Mouse (Mus musculus): ENCODE measurements at regions not wholly inside any gene's neighbourhood (a gene's known extent, or its start where the extent isn't known, plus 50 kb on each side); places are given as distances from the start of the nearest gene placed in this dataset.
A peak's percentile ranks its signal among the peaks of the same experiment; 100 is the strongest.

DNA sequence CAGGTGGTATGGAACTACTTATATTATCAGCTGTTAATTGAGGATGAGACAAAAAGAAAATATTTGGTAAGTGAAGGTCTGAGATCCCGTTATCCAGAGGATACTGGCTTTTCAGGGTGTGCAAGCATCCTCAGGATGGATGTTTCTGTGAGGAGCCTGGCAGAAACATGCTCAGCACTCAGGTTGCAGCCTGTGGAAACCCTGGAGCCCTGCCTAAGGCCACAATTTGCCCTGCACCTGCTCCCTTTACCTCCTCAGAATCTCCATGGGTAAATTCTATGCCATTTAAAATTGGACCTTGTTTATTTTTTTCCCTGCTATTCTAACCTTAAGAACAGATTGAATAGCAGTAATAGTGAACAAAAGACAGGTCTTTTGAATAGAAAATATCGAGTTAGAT, 201.3 kb downstream of the Drd1 start:
- H3K4me3 ChIP-seq (ENCODE audit: insufficient read depth, poor library complexity, severe bottlenecking): no peak overlapping the region
- TF ChIP-seq MYOG (IDR thresholded peaks at IDR 0.05; ENCODE audit: control insufficient read depth, extremely low read depth, insufficient read length) (no peak), CEBPB (IDR thresholded peaks at IDR 0.05; ENCODE audit: low read depth) (no peak), MYOD1 (IDR thresholded peaks at IDR 0.05; ENCODE audit: control insufficient read depth, insufficient read length, low read depth) (no peak), MAX (IDR thresholded peaks at IDR 0.05) (no peak), FOSL1 (IDR thresholded peaks at IDR 0.05; ENCODE audit: insufficient read depth, low read length, poor library complexity, severe bottlenecking) (no peak), USF1 (IDR thresholded peaks at IDR 0.05; ENCODE audit: low read depth) (no peak), CTCF (IDR thresholded peaks at IDR 0.05; ENCODE audit: control insufficient read depth, insufficient read depth, insufficient read length) (no peak)
- H3K79me2 ChIP-seq (ENCODE audit: control insufficient read depth, insufficient read depth): no peaks in the 10 kb centered on the region
- H3K27me3 ChIP-seq (ENCODE audit: control insufficient read depth, insufficient read depth, insufficient read length): no peaks in the 10 kb centered on the region
- no peaks in the 10 kb centered on the region for H3K79me3 ChIP-seq (ENCODE audit: low read depth)
- no peak overlapping the region for H3ac ChIP-seq (ENCODE audit: control insufficient read depth, insufficient read length, low read depth)
- H3K36me3 ChIP-seq (ENCODE audit: control insufficient read depth, insufficient read depth): no peaks in the 10 kb centered on the region

DNA sequence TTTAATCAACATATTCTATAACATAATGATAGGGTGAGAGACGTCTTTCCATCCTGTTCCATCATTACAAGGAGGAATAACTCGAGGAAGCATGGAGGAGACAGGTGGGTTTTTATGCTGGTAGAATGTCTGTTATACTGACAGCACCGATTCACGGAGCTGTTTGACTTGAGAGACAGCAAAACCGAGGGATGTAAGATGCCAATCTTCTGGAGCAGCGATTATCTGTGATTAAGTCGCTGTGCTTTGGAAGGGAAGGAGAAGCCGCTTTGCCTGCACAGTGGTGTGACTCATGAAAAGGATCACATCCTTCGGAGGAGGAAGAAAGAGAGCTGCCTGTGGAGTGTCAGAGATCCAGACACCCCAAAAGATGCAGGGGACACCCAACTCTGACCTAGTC, 205.4 kb downstream of the Drd1 start:
- H3K79me3 ChIP-seq (ENCODE audit: low read depth): no peaks in the 10 kb centered on the region
- no peaks in the 10 kb centered on the region for H3K36me3 ChIP-seq (ENCODE audit: control insufficient read depth, insufficient read depth)
- H3K79me2 ChIP-seq (ENCODE audit: control insufficient read depth, insufficient read depth): no peaks in the 10 kb centered on the region
- H3ac ChIP-seq (ENCODE audit: control insufficient read depth, insufficient read length, low read depth): no peak overlapping the region
- no peak overlapping the region for H3K4me3 ChIP-seq (ENCODE audit: insufficient read depth, poor library complexity, severe bottlenecking)
- H3K27me3 ChIP-seq (ENCODE audit: control insufficient read depth, insufficient read depth, insufficient read length): peaks cover 5% of the 10 kb centered on the region
- TF ChIP-seq CEBPB (IDR thresholded peaks at IDR 0.05; ENCODE audit: low read depth) (no peak), MYOD1 (IDR thresholded peaks at IDR 0.05; ENCODE audit: control insufficient read depth, insufficient read length, low read depth) (no peak), MAX (IDR thresholded peaks at IDR 0.05) (no peak), USF1 (IDR thresholded peaks at IDR 0.05; ENCODE audit: low read depth) (no peak), FOSL1 (IDR thresholded peaks at IDR 0.05; ENCODE audit: insufficient read depth, low read length, poor library complexity, severe bottlenecking) (no peak), MYOG (IDR thresholded peaks at IDR 0.05; ENCODE audit: control insufficient read depth, extremely low read depth, insufficient read length) (no peak)

DNA sequence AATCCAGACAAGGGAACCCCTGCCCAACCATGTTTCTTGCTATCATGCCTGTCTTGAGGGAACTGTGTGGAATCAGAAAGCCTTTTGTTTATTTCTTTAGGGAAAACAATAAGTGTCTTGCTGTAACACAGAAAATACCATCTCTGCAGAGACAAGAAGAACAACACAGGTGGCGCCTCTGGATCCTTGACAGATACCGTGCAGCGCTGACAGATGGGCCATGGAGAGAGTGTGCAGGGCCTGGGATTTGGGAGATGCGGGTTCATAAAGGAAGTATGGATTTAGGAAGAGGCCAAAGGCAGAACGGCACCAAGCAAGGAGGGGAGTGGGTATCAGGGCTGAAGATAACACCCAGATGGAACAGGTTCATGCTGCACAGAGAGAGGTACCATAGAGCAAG, 209.3 kb downstream of the Drd1 start:
- H3K27me3 ChIP-seq (ENCODE audit: control insufficient read depth, insufficient read depth, insufficient read length): peaks cover 5% of the 10 kb centered on the region
- H3K79me2 ChIP-seq (ENCODE audit: control insufficient read depth, insufficient read depth): no peaks in the 10 kb centered on the region
- H3K79me3 ChIP-seq (ENCODE audit: low read depth): no peaks in the 10 kb centered on the region
- no peaks in the 10 kb centered on the region for H3K36me3 ChIP-seq (ENCODE audit: control insufficient read depth, insufficient read depth)
- H3K4me3 ChIP-seq (ENCODE audit: insufficient read depth, poor library complexity, severe bottlenecking): no peak overlapping the region
- H3ac ChIP-seq (ENCODE audit: control insufficient read depth, insufficient read length, low read depth): no peak overlapping the region
- TF ChIP-seq CEBPB (IDR thresholded peaks at IDR 0.05; ENCODE audit: low read depth) (no peak), CTCF (IDR thresholded peaks at IDR 0.05; ENCODE audit: control insufficient read depth, insufficient read depth, insufficient read length) (no peak), MYOD1 (IDR thresholded peaks at IDR 0.05; ENCODE audit: control insufficient read depth, insufficient read length, low read depth) (no peak), FOSL1 (IDR thresholded peaks at IDR 0.05; ENCODE audit: insufficient read depth, low read length, poor library complexity, severe bottlenecking) (no peak), MAX (IDR thresholded peaks at IDR 0.05) (no peak), USF1 (IDR thresholded peaks at IDR 0.05; ENCODE audit: low read depth) (no peak), MYOG (IDR thresholded peaks at IDR 0.05; ENCODE audit: control insufficient read depth, extremely low read depth, insufficient read length) (no peak)

DNA sequence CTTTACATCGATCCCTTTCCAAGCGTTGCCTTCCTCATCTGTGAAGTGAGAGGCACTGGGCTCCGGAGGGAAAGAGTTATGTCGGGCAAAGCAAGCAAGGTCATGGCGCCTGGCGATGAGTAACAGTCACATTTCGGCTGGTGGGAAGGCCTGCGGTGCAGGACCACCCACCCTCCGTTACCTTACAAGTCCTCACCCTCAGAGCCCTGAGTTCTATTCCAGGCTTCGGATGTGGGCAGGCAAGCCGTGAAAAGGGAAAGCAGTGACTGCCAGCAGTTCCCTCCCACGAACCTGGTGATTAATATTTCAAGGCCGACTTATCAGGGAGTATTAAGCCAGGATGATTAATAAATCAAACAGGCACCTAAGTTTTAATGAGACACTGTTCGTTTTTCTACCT, 209.7 kb downstream of the Drd1 start:
- Histone ChIP-seq H3ac (ENCODE audit: control insufficient read depth, insufficient read length, low read depth) (no peak overlapping the region), H3K27me3 (ENCODE audit: control insufficient read depth, insufficient read depth, insufficient read length) (peaks cover 5% of the 10 kb centered on the region), H3K4me3 (ENCODE audit: insufficient read depth, poor library complexity, severe bottlenecking) (no peak overlapping the region), H3K36me3 (ENCODE audit: control insufficient read depth, insufficient read depth) (no peaks in the 10 kb centered on the region), H3K79me2 (ENCODE audit: control insufficient read depth, insufficient read depth) (no peaks in the 10 kb centered on the region), H3K79me3 (ENCODE audit: low read depth) (no peaks in the 10 kb centered on the region)
- no peak for TF ChIP-seq CEBPB (IDR thresholded peaks at IDR 0.05; ENCODE audit: low read depth)
- no peak for TF ChIP-seq USF1 (IDR thresholded peaks at IDR 0.05; ENCODE audit: low read depth)
- TF ChIP-seq MYOG (IDR thresholded peaks at IDR 0.05; ENCODE audit: control insufficient read depth, extremely low read depth, insufficient read length): no peak
- no peak for TF ChIP-seq CTCF (IDR thresholded peaks at IDR 0.05; ENCODE audit: control insufficient read depth, insufficient read depth, insufficient read length)
- TF ChIP-seq MAX (IDR thresholded peaks at IDR 0.05): no peak
- TF ChIP-seq MYOD1 (IDR thresholded peaks at IDR 0.05; ENCODE audit: control insufficient read depth, insufficient read length, low read depth): no peak

DNA sequence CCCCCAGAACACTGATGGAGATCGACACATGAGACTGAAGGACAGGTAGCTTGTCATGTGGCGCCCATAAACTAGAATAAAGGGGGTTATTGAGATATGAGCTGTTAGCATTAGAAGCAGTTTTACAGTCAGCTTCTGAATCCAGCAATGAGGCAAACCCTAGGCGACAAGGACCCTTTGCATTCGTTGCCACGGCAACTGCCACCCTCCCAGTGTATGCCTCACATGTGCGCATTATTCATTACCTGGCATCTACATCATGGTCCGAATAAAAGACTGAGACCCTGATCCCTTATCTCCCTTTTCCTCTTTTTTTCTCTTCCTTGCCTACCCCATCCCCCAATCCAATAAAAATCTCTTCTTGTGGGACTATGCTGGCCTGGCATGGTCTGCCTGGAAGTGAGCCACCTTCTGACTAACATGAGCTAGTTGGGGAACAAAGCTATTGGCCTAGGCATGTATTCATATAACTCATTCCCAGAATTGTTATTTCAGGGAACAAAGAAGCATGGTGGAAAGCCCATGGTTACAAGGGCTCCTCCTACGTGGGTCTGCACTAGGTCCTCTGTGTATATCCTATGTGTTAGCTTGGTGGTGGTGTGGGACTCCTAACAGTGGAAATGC, 229.4 kb downstream of the Drd1 start:
- Histone ChIP-seq H3K4me3 (ENCODE audit: insufficient read depth, poor library complexity, severe bottlenecking) (no peak overlapping the region), H3K27me3 (ENCODE audit: control insufficient read depth, insufficient read depth, insufficient read length) (no peaks in the 10 kb centered on the region), H3K79me2 (ENCODE audit: control insufficient read depth, insufficient read depth) (no peaks in the 10 kb centered on the region), H3K36me3 (ENCODE audit: control insufficient read depth, insufficient read depth) (no peaks in the 10 kb centered on the region), H3ac (ENCODE audit: control insufficient read depth, insufficient read length, low read depth) (no peak overlapping the region), H3K79me3 (ENCODE audit: low read depth) (no peaks in the 10 kb centered on the region)
- TF ChIP-seq FOSL1 (IDR thresholded peaks at IDR 0.05; ENCODE audit: insufficient read depth, low read length, poor library complexity, severe bottlenecking): no peak
- TF ChIP-seq MAX (IDR thresholded peaks at IDR 0.05): no peak
- no peak for TF ChIP-seq MYOD1 (IDR thresholded peaks at IDR 0.05; ENCODE audit: control insufficient read depth, insufficient read length, low read depth)
- no peak for TF ChIP-seq MYOG (IDR thresholded peaks at IDR 0.05; ENCODE audit: control insufficient read depth, extremely low read depth, insufficient read length)
- TF ChIP-seq USF1 (IDR thresholded peaks at IDR 0.05; ENCODE audit: low read depth): no peak
- TF ChIP-seq CTCF (IDR thresholded peaks at IDR 0.05; ENCODE audit: control insufficient read depth, insufficient read depth, insufficient read length): no peak
- no peak for TF ChIP-seq CEBPB (IDR thresholded peaks at IDR 0.05; ENCODE audit: low read depth)

DNA sequence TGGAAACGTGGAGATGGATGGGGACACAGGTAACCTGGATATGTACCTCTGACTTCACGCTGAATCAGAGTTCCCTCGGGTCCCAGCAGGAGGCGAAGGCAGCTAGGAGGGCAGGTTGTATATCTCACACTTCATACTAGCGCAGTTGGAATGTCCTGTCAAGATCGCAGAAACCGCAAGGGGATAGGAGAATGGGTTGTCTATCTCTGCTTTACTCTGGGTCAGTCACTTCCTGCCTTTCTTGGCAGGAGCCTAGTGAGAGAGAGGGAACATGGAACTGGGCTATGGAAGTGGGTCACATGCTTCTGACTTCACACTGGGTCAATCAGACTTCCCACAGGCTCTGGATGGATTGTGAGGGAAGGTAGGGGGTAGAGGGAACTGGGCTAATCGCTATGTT, 233.4 kb downstream of the Drd1 start:
- no peak overlapping the region for H3ac ChIP-seq (ENCODE audit: control insufficient read depth, insufficient read length, low read depth)
- H3K79me2 ChIP-seq (ENCODE audit: control insufficient read depth, insufficient read depth): no peaks in the 10 kb centered on the region
- TF ChIP-seq MYOD1 (IDR thresholded peaks at IDR 0.05; ENCODE audit: control insufficient read depth, insufficient read length, low read depth) (no peak), USF1 (IDR thresholded peaks at IDR 0.05; ENCODE audit: low read depth) (peak; percentile 26), CEBPB (IDR thresholded peaks at IDR 0.05; ENCODE audit: low read depth) (no peak)
- no peaks in the 10 kb centered on the region for H3K79me3 ChIP-seq (ENCODE audit: low read depth)
- H3K36me3 ChIP-seq (ENCODE audit: control insufficient read depth, insufficient read depth): no peaks in the 10 kb centered on the region
- H3K27me3 ChIP-seq (ENCODE audit: control insufficient read depth, insufficient read depth, insufficient read length): no peaks in the 10 kb centered on the region
- H3K4me3 ChIP-seq (ENCODE audit: insufficient read depth, poor library complexity, severe bottlenecking): no peak overlapping the region

Data from C2C12 (cell line).